Mouse (Mus musculus): Measurements from ENCODE around the gene Cbx8. TPM values are rescaled to one million over a fixed set of nuclear protein-coding genes. Genes with fewer than 3 reads are reported as not detected.

Cbx8 gene
- polyA plus RNA-seq, 1 experiment: 6.4 TPM

GRCm38 (mm10) chr11:119054351-119055345 lies 13.9 kb upstream of the Cbx8 start:
- TF ChIP-seq USF1 (IDR thresholded peaks at IDR 0.05; ENCODE audit: low read depth) (no peak), MYOG (IDR thresholded peaks at IDR 0.05; ENCODE audit: control insufficient read depth, extremely low read depth, insufficient read length) (no peak), CTCF (IDR thresholded peaks at IDR 0.05; ENCODE audit: control insufficient read depth, insufficient read depth, insufficient read length) (no peak), CEBPB (IDR thresholded peaks at IDR 0.05; ENCODE audit: low read depth) (no peak), MAX (IDR thresholded peaks at IDR 0.05) (no peak), FOSL1 (IDR thresholded peaks at IDR 0.05; ENCODE audit: insufficient read depth, low read length, poor library complexity, severe bottlenecking) (no peak), MYOD1 (IDR thresholded peaks at IDR 0.05; ENCODE audit: control insufficient read depth, insufficient read length, low read depth) (no peak)
- Histone ChIP-seq H3ac (ENCODE audit: control insufficient read depth, insufficient read length, low read depth) (no peak overlapping the region), H3K79me2 (ENCODE audit: control insufficient read depth, insufficient read depth) (no peaks in the 10 kb centered on the region), H3K36me3 (ENCODE audit: control insufficient read depth, insufficient read depth) (no peaks in the 10 kb centered on the region), H3K27me3 (ENCODE audit: control insufficient read depth, insufficient read depth, insufficient read length) (peaks cover 21% of the 10 kb centered on the region), H3K4me3 (ENCODE audit: insufficient read depth, poor library complexity, severe bottlenecking) (no peak overlapping the region), H3K79me3 (ENCODE audit: low read depth) (no peaks in the 10 kb centered on the region)

DNA sequence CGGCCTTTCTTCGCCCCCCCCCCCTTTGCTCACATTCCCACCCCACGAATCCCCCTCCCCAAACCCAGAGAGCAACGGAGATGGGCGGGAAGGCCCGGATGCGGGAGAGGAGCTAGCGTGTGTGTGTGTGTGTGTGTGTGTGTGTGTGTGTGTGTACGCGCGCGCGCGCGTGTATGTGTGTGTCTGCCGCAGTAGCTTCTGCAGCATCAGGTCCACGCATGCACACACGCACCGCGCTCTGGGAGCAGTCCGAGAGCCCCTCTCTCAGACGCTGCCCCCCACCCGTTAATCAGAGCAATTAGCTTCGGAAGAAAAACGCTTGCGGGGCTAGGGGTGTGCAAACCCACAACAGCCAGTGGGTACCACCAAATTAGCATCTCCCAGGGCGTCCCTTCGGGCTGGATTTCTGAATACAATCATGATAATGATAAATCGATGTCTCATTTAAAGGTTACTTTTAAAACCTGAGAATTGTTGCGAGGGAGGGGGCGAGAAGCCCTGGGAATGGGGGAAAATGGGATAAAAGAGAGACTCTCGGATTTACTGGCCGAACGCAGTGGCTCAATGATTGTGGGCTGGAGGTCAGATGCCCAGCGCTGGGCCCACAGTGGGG lies 13.1 kb upstream of the Cbx8 start:
- Histone ChIP-seq H3ac (ENCODE audit: control insufficient read depth, insufficient read length, low read depth) (peak overlapping the region; percentile 51), H3K36me3 (ENCODE audit: control insufficient read depth, insufficient read depth) (no peaks in the 10 kb centered on the region), H3K79me2 (ENCODE audit: control insufficient read depth, insufficient read depth) (no peaks in the 10 kb centered on the region), H3K4me3 (ENCODE audit: insufficient read depth, poor library complexity, severe bottlenecking) (peak overlapping the region; percentile 14), H3K79me3 (ENCODE audit: low read depth) (no peaks in the 10 kb centered on the region), H3K27me3 (ENCODE audit: control insufficient read depth, insufficient read depth, insufficient read length) (peaks cover 25% of the 10 kb centered on the region)
- TF ChIP-seq MYOD1 (IDR thresholded peaks at IDR 0.05; ENCODE audit: control insufficient read depth, insufficient read length, low read depth) (no peak), USF1 (IDR thresholded peaks at IDR 0.05; ENCODE audit: low read depth) (no peak), CEBPB (IDR thresholded peaks at IDR 0.05; ENCODE audit: low read depth) (no peak), MAX (IDR thresholded peaks at IDR 0.05) (no peak), CTCF (IDR thresholded peaks at IDR 0.05; ENCODE audit: control insufficient read depth, insufficient read depth, insufficient read length) (no peak), FOSL1 (IDR thresholded peaks at IDR 0.05; ENCODE audit: insufficient read depth, low read length, poor library complexity, severe bottlenecking) (no peak)

DNA sequence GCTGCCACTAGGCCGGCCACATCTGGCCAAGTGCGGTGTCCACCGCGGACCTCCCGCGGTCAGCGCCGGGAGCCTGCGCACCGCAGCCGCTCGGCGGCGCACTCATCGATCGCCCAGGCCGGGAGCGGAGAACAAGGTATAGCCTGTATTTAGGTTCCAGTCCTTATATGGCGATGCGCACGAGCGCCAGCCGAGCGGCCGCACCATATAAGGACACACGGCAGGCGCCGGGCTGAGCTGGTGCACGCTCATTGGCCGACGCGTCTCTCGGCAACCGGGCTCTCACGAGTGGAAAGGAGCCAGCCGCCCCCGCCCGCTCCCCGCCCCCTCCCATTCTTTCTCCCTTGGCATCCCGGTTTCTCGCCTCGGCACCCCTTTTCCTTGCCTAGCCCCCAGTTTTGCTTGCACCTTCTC lies 12.5 kb upstream of the Cbx8 start:
- Histone ChIP-seq H3K27me3 (ENCODE audit: control insufficient read depth, insufficient read depth, insufficient read length) (peaks cover 24% of the 10 kb centered on the region), H3K4me3 (ENCODE audit: insufficient read depth, poor library complexity, severe bottlenecking) (peak overlapping the region; percentile 14), H3K79me3 (ENCODE audit: low read depth) (no peaks in the 10 kb centered on the region), H3K36me3 (ENCODE audit: control insufficient read depth, insufficient read depth) (no peaks in the 10 kb centered on the region), H3K79me2 (ENCODE audit: control insufficient read depth, insufficient read depth) (no peaks in the 10 kb centered on the region), H3ac (ENCODE audit: control insufficient read depth, insufficient read length, low read depth) (peak overlapping the region; percentile 51)
- peak; percentile 83 for TF ChIP-seq CTCF (IDR thresholded peaks at IDR 0.05; ENCODE audit: control insufficient read depth, insufficient read depth, insufficient read length)
- no peak for TF ChIP-seq MYOD1 (IDR thresholded peaks at IDR 0.05; ENCODE audit: control insufficient read depth, insufficient read length, low read depth)
- no peak for TF ChIP-seq CEBPB (IDR thresholded peaks at IDR 0.05; ENCODE audit: low read depth)
- no peak for TF ChIP-seq USF1 (IDR thresholded peaks at IDR 0.05; ENCODE audit: low read depth)

GRCm38 (mm10) chr11:119052661-119053256 lies 12.0 kb upstream of the Cbx8 start:
- TF ChIP-seq USF1 (IDR thresholded peaks at IDR 0.05; ENCODE audit: low read depth) (no peak), CTCF (IDR thresholded peaks at IDR 0.05; ENCODE audit: control insufficient read depth, insufficient read depth, insufficient read length) (no peak), MYOG (IDR thresholded peaks at IDR 0.05; ENCODE audit: control insufficient read depth, extremely low read depth, insufficient read length) (no peak), MAX (IDR thresholded peaks at IDR 0.05) (peak; percentile 31), MYOD1 (IDR thresholded peaks at IDR 0.05; ENCODE audit: control insufficient read depth, insufficient read length, low read depth) (peak; percentile 17), CEBPB (IDR thresholded peaks at IDR 0.05; ENCODE audit: low read depth) (no peak), FOSL1 (IDR thresholded peaks at IDR 0.05; ENCODE audit: insufficient read depth, low read length, poor library complexity, severe bottlenecking) (no peak)

GRCm38 (mm10) chr11:119051927-119052660 lies 11.3 kb upstream of the Cbx8 start:
- H3ac ChIP-seq (ENCODE audit: control insufficient read depth, insufficient read length, low read depth): no peak overlapping the region
- H3K4me3 ChIP-seq (ENCODE audit: insufficient read depth, poor library complexity, severe bottlenecking): no peak overlapping the region
- H3K79me2 ChIP-seq (ENCODE audit: control insufficient read depth, insufficient read depth): no peaks in the 10 kb centered on the region
- TF ChIP-seq FOSL1 (IDR thresholded peaks at IDR 0.05; ENCODE audit: insufficient read depth, low read length, poor library complexity, severe bottlenecking) (no peak), CTCF (IDR thresholded peaks at IDR 0.05; ENCODE audit: control insufficient read depth, insufficient read depth, insufficient read length) (peak; percentile 26)
- H3K27me3 ChIP-seq (ENCODE audit: control insufficient read depth, insufficient read depth, insufficient read length): peaks cover 32% of the 10 kb centered on the region
- H3K36me3 ChIP-seq (ENCODE audit: control insufficient read depth, insufficient read depth): no peaks in the 10 kb centered on the region
- no peaks in the 10 kb centered on the region for H3K79me3 ChIP-seq (ENCODE audit: low read depth)

More at GRCm38 (mm10) chr11:119052661-119053256, 12.0 kb upstream of the Cbx8 start:
- Histone ChIP-seq H3K79me2 (ENCODE audit: control insufficient read depth, insufficient read depth) (no peaks in the 10 kb centered on the region), H3K36me3 (ENCODE audit: control insufficient read depth, insufficient read depth) (no peaks in the 10 kb centered on the region), H3K79me3 (ENCODE audit: low read depth) (no peaks in the 10 kb centered on the region), H3K4me3 (ENCODE audit: insufficient read depth, poor library complexity, severe bottlenecking) (peak overlapping the region; percentile 14), H3ac (ENCODE audit: control insufficient read depth, insufficient read length, low read depth) (peak overlapping the region; percentile 33), H3K27me3 (ENCODE audit: control insufficient read depth, insufficient read depth, insufficient read length) (peaks cover 25% of the 10 kb centered on the region)
